Mouse (Mus musculus) layer of hippocampus, adult 6 months (tissue): ENCODE data around the gene Rps21. TPM values are rescaled to one million over a fixed set of nuclear protein-coding genes. Genes with fewer than 3 reads are reported as not detected.

ENCODE experiments used
- long read RNA-seq, 2 experiments: library from polyadenylated mRNA; unstranded; transcript quantifications; one replicate each; pipeline ENCODE4 v2.0.0; 2019 to 2020
- microRNA-seq: library from miRNA; unstranded; fragments of <30 nt; microRNA quantifications from one replicate; pipeline ENCODE4 v1.2.0, GENCODE M21; 2020
- polyA plus RNA-seq: library from polyadenylated mRNA; unstranded; fragments of <200 nt; fragmentation: Nextera tagmentation; gene quantifications from 2 replicates; pipeline ENCODE4 v1.2.3, GENCODE M21; 2021

Gene Rps21
- polyA plus RNA-seq: 2,961 and 3,002 TPM in 2 replicates
- long read RNA-seq, experiment 1, transcript Rps21-201 (6 exons, 394 nt): major isoform, 587 of 706 reads
- long read RNA-seq, experiment 1, partial matches to known transcripts: 105 of 706 reads
- long read RNA-seq, experiment 1, other reads (novel, unspliced or antisense): 12 of 706 reads
- long read RNA-seq, experiment 2, transcript Rps21-201 (6 exons, 394 nt): major isoform, 20 of 22 reads
- long read RNA-seq, experiment 2, partial matches to known transcripts: 2 of 22 reads
- long read RNA-seq, experiment 2, other reads (novel, unspliced or antisense): 0 of 22 reads

GRCm38 (mm10) chr2:180257001-180257521 is at the start of gene Rps21:
TSS of gene Rps21 (plus strand) at chr2:180257377.

GRCm38 (mm10) chr2:180225762-180226378 is 31.3 kb upstream of the Rps21 start, which contains the start of gene Lama5:
TSS of gene Lama5 (minus strand) at chr2:180225859.

DNA sequence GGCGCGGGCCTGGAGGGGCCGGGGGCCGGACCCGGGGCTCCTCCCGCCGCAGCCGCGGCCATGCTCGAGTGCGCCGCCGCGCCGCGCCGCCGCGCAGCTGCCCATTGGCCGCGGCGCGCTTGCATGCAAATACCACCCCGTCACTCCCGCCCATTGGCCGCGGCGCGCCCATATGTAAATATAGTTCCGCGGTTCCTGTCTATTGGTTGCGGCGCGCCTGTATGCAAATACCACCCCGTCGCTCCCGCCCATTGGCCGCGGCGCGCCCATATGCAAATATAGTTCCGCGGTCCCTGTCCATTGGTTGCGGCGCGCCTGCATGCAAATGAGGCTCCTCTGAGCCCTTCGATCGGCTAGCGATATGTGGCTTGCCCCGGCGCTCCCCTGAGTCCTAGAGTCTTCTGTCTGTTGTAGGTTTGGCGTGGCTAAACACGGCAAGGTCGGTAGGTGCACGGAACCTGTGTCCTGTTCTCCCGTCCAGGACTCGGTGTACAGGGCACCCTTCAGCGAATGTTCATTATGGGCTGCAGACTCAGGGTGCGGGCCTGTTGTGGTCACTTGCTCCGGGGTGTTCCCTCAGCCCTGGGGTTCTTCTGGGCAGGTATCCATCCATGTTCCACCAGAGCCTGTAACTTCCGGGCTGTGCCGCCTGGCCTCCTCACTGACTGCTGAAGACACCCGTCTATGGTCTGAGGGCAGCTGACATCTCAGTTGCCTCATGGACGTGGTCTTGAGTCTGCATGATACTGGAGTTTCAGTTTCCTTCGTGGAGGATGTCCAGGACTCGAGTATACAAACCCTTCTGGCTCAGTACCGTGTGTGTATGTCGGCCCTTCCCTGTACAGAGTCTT is 16.4 kb downstream of the Rps21 start, which contains the start of gene Cables2:
Gene Cables2, minus strand, starts transcription at position 103 of the 851 bp plus-strand sequence.

DNA sequence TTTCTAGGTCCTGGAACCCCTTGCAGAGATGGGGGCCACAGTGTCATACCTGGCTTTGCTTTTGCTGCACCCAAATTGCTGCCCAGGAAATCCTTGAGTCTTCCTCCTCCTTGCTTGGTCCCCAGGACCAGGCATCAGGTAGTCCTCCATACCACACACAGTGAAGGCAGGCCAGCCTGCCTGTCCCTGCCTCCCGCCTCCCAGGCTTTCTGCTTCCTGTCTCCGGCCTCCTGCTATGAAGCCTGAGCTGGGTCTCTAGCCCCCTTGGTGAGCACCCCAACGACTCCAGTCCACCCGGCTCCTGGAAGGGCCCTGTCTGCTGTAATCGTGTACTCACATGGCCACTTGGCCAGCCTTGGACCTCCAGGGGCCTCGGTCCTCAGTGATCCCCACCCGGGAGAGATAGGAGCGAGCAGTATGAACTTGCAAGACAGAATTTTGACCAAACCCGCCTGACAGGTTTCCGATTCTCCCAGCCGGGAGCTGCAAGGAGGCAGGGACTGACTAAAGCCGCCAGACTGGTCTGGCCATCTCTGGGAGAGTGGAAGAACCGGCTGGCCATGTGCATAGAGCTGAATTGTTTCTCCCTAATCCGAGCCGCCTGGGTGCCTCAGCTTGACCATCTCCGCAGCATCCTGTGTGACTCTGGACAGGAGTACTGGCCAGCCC is 32.4 kb downstream of the Rps21 start, which contains the start of gene Rbbp8nl:
Gene Rbbp8nl, minus strand, starts transcription at position 440 of the 669 bp plus-strand sequence.

Small RNAs within 50 kb of the gene (microRNA-seq; reads per million reads assigned to microRNA genes)
- gene Mir3091: not detected

Other genes starting within 250 kb of the Rps21 start
- 1.5 and 1.7 TPM in 2 replicates for gene Lsm14b, start 232.4 kb upstream of the Rps21 start, polyA plus RNA-seq
- gene Psma7, start 214.9 kb upstream of the Rps21 start, polyA plus RNA-seq: 524 and 568 TPM in 2 replicates
- gene Ss18l1, start 214.9 kb upstream of the Rps21 start, polyA plus RNA-seq: 16.6 and 16.7 TPM in 2 replicates
- gene Mtg2, start 186.8 kb upstream of the Rps21 start, polyA plus RNA-seq: 19.4 and 21.0 TPM in 2 replicates
- gene Hrh3, start 152.9 kb upstream of the Rps21 start, polyA plus RNA-seq: 44.1 and 49.7 TPM in 2 replicates
- gene Osbpl2, start 138.1 kb upstream of the Rps21 start, polyA plus RNA-seq: 25.7 and 28.5 TPM in 2 replicates
- gene Adrm1, start 85.9 kb upstream of the Rps21 start, polyA plus RNA-seq: 132 and 144 TPM in 2 replicates
- 0.58 and 2.1 TPM in 2 replicates for gene Lama5, start 31.5 kb upstream of the Rps21 start, polyA plus RNA-seq
- 3.4 and 4.3 TPM in 2 replicates for gene Cables2, start 16.1 kb downstream of the Rps21 start, polyA plus RNA-seq
- not detected in 2 replicates for gene Rbbp8nl, start 32.5 kb downstream of the Rps21 start, polyA plus RNA-seq
- not detected in 2 replicates for gene Gata5, start 77.3 kb downstream of the Rps21 start, polyA plus RNA-seq
- 0.41 and 0.54 TPM in 2 replicates for gene Slco4a1, start 198.9 kb downstream of the Rps21 start, polyA plus RNA-seq
- 2.6 and 3.6 TPM in 2 replicates for gene Ntsr1, start 242.6 kb downstream of the Rps21 start, polyA plus RNA-seq